Mouse (Mus musculus): Measurements from ENCODE around the gene Vmn1r169. TPM values are rescaled to one million over a fixed set of nuclear protein-coding genes. Genes with fewer than 3 reads are reported as not detected.
"Not testable (repeated sequence)": the region's sequence is repeated elsewhere in the genome, so short reads cannot be mapped to it uniquely, and the experiment has no call there.

Vmn1r169 gene
- not detected in 2 replicates for total RNA-seq (2012; rRNA removed)

GRCm38 (mm10) chr7:23575226-23575625 is at the start of gene Vmn1r169:
Vmn1r169 (plus strand) TSS chr7:23575526.
- H3K36me3 ChIP-seq (ENCODE audit: control insufficient read depth, insufficient read depth, low read length, poor library complexity, severe bottlenecking); H3K9me3 ChIP-seq (ENCODE audit: control insufficient read depth, insufficient read depth, low read depth, low read length); H3K9ac ChIP-seq (ENCODE audit: insufficient read depth, low read depth, low read length, poor library complexity, severe bottlenecking); H3K4me1 ChIP-seq (ENCODE audit: control insufficient read depth in 2 of 2, insufficient read depth in 2 of 2, low read length in 2 of 2, poor library complexity in 1 of 2); H3K4me3 ChIP-seq (ENCODE audit: insufficient read depth in 1 of 2, low read depth in 1 of 2, low read length in 2 of 2, poor library complexity in 1 of 2, severe bottlenecking in 1 of 2); H3K27ac ChIP-seq (ENCODE audit: insufficient read depth, low read depth, low read length, poor library complexity, severe bottlenecking); DNase-seq (ENCODE audit: low read depth, low spot score): not testable (repeated sequence)
- in situ Hi-C loops (cut with MboI; ENCODE audit: low sequenced_read_pairs in 2 of 2, unreplicated experiment in 2 of 2): loop anchor here in 1 of 2 experiments (25.0 kb wide), 1 partner anchor 237 kb away; the partner anchor contains the start of gene Vmn1r175

GRCm38 (mm10) chr7:23539432-23539831 is 35.9 kb upstream of the Vmn1r169 start, which contains the start of gene Vmn1r168:
Vmn1r168 (plus strand) TSS chr7:23539732.
- in situ Hi-C loops (cut with MboI; ENCODE audit: low sequenced_read_pairs in 2 of 2, unreplicated experiment in 2 of 2); H3K4me3 ChIP-seq (ENCODE audit: insufficient read depth in 1 of 2, low read depth in 1 of 2, low read length in 2 of 2, poor library complexity in 1 of 2, severe bottlenecking in 1 of 2); H3K36me3 ChIP-seq (ENCODE audit: control insufficient read depth, insufficient read depth, low read length, poor library complexity, severe bottlenecking); H3K9ac ChIP-seq (ENCODE audit: insufficient read depth, low read depth, low read length, poor library complexity, severe bottlenecking); H3K27ac ChIP-seq (ENCODE audit: insufficient read depth, low read depth, low read length, poor library complexity, severe bottlenecking); H3K4me1 ChIP-seq (ENCODE audit: control insufficient read depth in 2 of 2, insufficient read depth in 2 of 2, low read length in 2 of 2, poor library complexity in 1 of 2); H3K9me3 ChIP-seq (ENCODE audit: control insufficient read depth, insufficient read depth, low read depth, low read length); DNase-seq (ENCODE audit: low read depth, low spot score): not testable (repeated sequence)

DNA sequence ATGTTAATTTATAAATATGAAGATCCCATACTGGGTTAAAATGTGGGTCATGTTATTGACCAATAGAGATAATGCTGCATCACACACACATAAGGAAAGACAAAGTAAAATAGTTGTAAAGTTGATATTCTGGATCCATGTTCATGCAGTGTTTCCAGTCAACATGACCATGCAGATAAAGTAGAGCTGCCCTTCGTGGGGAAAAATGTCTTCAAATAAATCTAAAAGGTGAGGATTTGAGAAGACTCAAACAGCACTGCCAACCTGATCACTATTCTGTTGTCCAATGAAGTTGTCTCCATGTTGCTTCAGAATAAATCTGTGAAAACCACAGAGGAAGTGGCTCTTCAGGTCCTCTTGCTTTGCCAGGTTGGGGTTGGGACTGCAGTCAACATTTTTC is 30.5 kb downstream of the Vmn1r169 start, which contains the start of gene Vmn1r170:
Gene Vmn1r170 (plus strand): TSS at position 301 of the 400 bp plus-strand sequence.
- H3K27ac ChIP-seq (ENCODE audit: insufficient read depth, low read depth, low read length, poor library complexity, severe bottlenecking); H3K9ac ChIP-seq (ENCODE audit: insufficient read depth, low read depth, low read length, poor library complexity, severe bottlenecking); H3K36me3 ChIP-seq (ENCODE audit: control insufficient read depth, insufficient read depth, low read length, poor library complexity, severe bottlenecking); DNase-seq (ENCODE audit: low read depth, low spot score); in situ Hi-C loops (cut with MboI; ENCODE audit: low sequenced_read_pairs in 2 of 2, unreplicated experiment in 2 of 2); H3K4me3 ChIP-seq (ENCODE audit: insufficient read depth in 1 of 2, low read depth in 1 of 2, low read length in 2 of 2, poor library complexity in 1 of 2, severe bottlenecking in 1 of 2); H3K4me1 ChIP-seq (ENCODE audit: control insufficient read depth in 2 of 2, insufficient read depth in 2 of 2, low read length in 2 of 2, poor library complexity in 1 of 2); H3K9me3 ChIP-seq (ENCODE audit: control insufficient read depth, insufficient read depth, low read depth, low read length): not testable (repeated sequence)

Other genes starting within 250 kb of the Vmn1r169 start
- gene Nlrp5, start 189.6 kb upstream of the Vmn1r169 start, total RNA-seq (2012; rRNA removed): 0.05 TPM in 1 of 2 replicates, not detected in the other
- not detected in 2 replicates for gene Vmn1r167, start 68.3 kb upstream of the Vmn1r169 start, total RNA-seq (2012; rRNA removed)
- gene Vmn1r168, start 35.8 kb upstream of the Vmn1r169 start, total RNA-seq (2012; rRNA removed): not detected in 2 replicates
- gene Vmn1r170, start 30.6 kb downstream of the Vmn1r169 start, total RNA-seq (2012; rRNA removed): not detected in 2 replicates
- not detected in 2 replicates for gene Vmn1r171, start 55.2 kb downstream of the Vmn1r169 start, total RNA-seq (2012; rRNA removed)
- gene Vmn1r172, start 82.8 kb downstream of the Vmn1r169 start, total RNA-seq (2012; rRNA removed): not detected in 2 replicates
- not detected in 2 replicates for gene Vmn1r173, start 125.2 kb downstream of the Vmn1r169 start, total RNA-seq (2012; rRNA removed)
- gene Vmn1r174, start 176.7 kb downstream of the Vmn1r169 start, total RNA-seq (2012; rRNA removed): not detected in 2 replicates
- gene Vmn1r175, start 235.1 kb downstream of the Vmn1r169 start, total RNA-seq (2012; rRNA removed): not detected in 2 replicates